Mouse (Mus musculus) stomach, embryonic 15.5 days (tissue): ENCODE data around the gene Ahnak. TPM values are rescaled to one million over a fixed set of nuclear protein-coding genes. Genes with fewer than 3 reads are reported as not detected.
A peak's percentile ranks its signal among the peaks of the same experiment; 100 is the strongest.

Experiments
- ATAC-seq: fragments of 200-750 bp; cut with Nextera tagmentation; 2 replicates; pipeline ENCODE4 v1.8.0; 2017; ENCODE audit warnings: low read depth, moderate number of reproducible peaks, moderate TSS enrichment; ENCODE audit not compliant: insufficient read depth, low FRiP score
- H3K27ac ChIP-seq: fragments of 300-500 bp; sonication (generic); 2 replicates; pipeline ENCODE4 v1.5.1; 2015; ENCODE audit warnings: mild to moderate bottlenecking, inconsistent platforms
- H3K27me3 ChIP-seq: fragments of 300-500 bp; sonication (generic); replicated peaks from 2 replicates; pipeline ENCODE4 v1.6.1; 2015; ENCODE audit warnings: inconsistent platforms
- H3K36me3 ChIP-seq: fragments of 300-500 bp; sonication (generic); 2 replicates; pipeline ENCODE4 v1.6.1; 2015; ENCODE audit warnings: inconsistent platforms
- H3K4me1 ChIP-seq: fragments of 300-500 bp; sonication (generic); 2 replicates; pipeline ENCODE4 v1.6.1; 2015; ENCODE audit warnings: inconsistent platforms
- H3K4me2 ChIP-seq: fragments of 300-500 bp; sonication (generic); 2 replicates; pipeline ENCODE4 v1.6.1; 2015; ENCODE audit warnings: mild to moderate bottlenecking, inconsistent platforms
- H3K4me3 ChIP-seq: fragments of 300-500 bp; sonication (generic); replicated peaks from 2 replicates; pipeline ENCODE4 v1.5.1; 2015; ENCODE audit warnings: inconsistent platforms
- H3K9ac ChIP-seq: fragments of 300-500 bp; sonication (generic); 2 replicates; pipeline ENCODE4 v1.6.1; 2015; ENCODE audit warnings: inconsistent platforms
- H3K9me3 ChIP-seq: fragments of 300-500 bp; sonication (generic); 2 replicates; pipeline ENCODE4 v1.6.1; 2016; ENCODE audit warnings: inconsistent platforms
- WGBS: fragments of 180-500 bp; shearing (Covaris S2); methylation state at CpG from one replicate; pipeline ENCODE4 v1.1.7; 2015; 5-methylcytosine and 5-hydroxymethylcytosine counted together
- polyA plus RNA-seq: library from polyadenylated mRNA; unstranded; fragments of >200 nt; fragmentation: Nextera tagmentation; extraction: Ambion mirVana; gene quantifications from 2 replicates; pipeline ENCODE4 v1.2.1, GENCODE M21; 2015

The Ahnak gene
- polyA plus RNA-seq, 1 experiment from 2014 or later = 43.5 TPM

- Histone ChIP-seq H3K4me2 (peak overlapping the region; percentile 77), H3K27me3 (no peaks in the 10 kb centered on the region), H3K9ac (peak overlapping the region; percentile 76), H3K27ac (peak overlapping the region; percentile 98), H3K4me3 (peak overlapping the region; percentile 85), H3K4me1 (peaks cover 57% of the 10 kb centered on the region), H3K36me3 (no peaks in the 10 kb centered on the region), H3K9me3 (no peaks in the 10 kb centered on the region)
- peak; percentile 70 for ATAC-seq
- under 1% methylated on average over 53 of the region's 53 CpGs for WGBS
These were observed 715 bp downstream of the Ahnak start for GRCm38 (mm10) chr19:8989567-8990431.

GRCm38 (mm10) chr19:8990432-8991102, 1.5 kb downstream of the Ahnak start:
- Histone ChIP-seq H3K36me3 (no peaks in the 10 kb centered on the region), H3K27me3 (no peaks in the 10 kb centered on the region), H3K9ac (0 out of 2 replicates have a peak overlapping the region, but pooled peaks have one; percentile 16), H3K4me2 (peak overlapping the region; percentile 77), H3K9me3 (no peaks in the 10 kb centered on the region), H3K4me1 (peaks cover 59% of the 10 kb centered on the region), H3K27ac (peak overlapping the region; percentile 98), H3K4me3 (peak overlapping the region; percentile 85)
- WGBS = 9% methylated on average over 15 of the region's 15 CpGs
- ATAC-seq = peak; percentile 63

- Histone ChIP-seq H3K27ac (peak overlapping the region; percentile 98), H3K36me3 (no peaks in the 10 kb centered on the region), H3K4me3 (peak overlapping the region; percentile 85), H3K4me2 (peak overlapping the region; percentile 77), H3K9ac (no peak overlapping the region), H3K9me3 (no peaks in the 10 kb centered on the region), H3K4me1 (peaks cover 63% of the 10 kb centered on the region), H3K27me3 (no peaks in the 10 kb centered on the region)
- WGBS = 42% methylated on average over 4 of the region's 4 CpGs
- ATAC-seq = no peak
These were observed 2.3 kb downstream of the Ahnak start for GRCm38 (mm10) chr19:8991245-8991870.

- 60% methylated on average over 13 of the region's 13 CpGs for WGBS
- Histone ChIP-seq H3K4me3 (peak overlapping the region; percentile 85), H3K36me3 (no peaks in the 10 kb centered on the region), H3K27ac (peak overlapping the region; percentile 98), H3K9ac (no peak overlapping the region), H3K27me3 (no peaks in the 10 kb centered on the region), H3K4me2 (peak overlapping the region; percentile 77), H3K9me3 (no peaks in the 10 kb centered on the region), H3K4me1 (peaks cover 70% of the 10 kb centered on the region)
- ATAC-seq = no peak
These were observed 3.0 kb downstream of the Ahnak start for GRCm38 (mm10) chr19:8991871-8992735.

- Histone ChIP-seq H3K36me3 (no peaks in the 10 kb centered on the region), H3K4me2 (peak overlapping the region; percentile 77), H3K27ac (peak overlapping the region; percentile 98), H3K4me1 (peaks cover 77% of the 10 kb centered on the region), H3K27me3 (no peaks in the 10 kb centered on the region), H3K9ac (no peak overlapping the region), H3K9me3 (no peaks in the 10 kb centered on the region), H3K4me3 (peak overlapping the region; percentile 85; the same call in 1 of the 2 replicates)
- ATAC-seq = no peak
- 34% methylated on average over 12 of the region's 12 CpGs for WGBS
These were observed 3.9 kb downstream of the Ahnak start for GRCm38 (mm10) chr19:8992769-8993624.

GRCm38 (mm10) chr19:8993625-8993912, 4.5 kb downstream of the Ahnak start:
- Histone ChIP-seq H3K27ac (peak overlapping the region; percentile 55; the same call in 1 of the 2 replicates), H3K9ac (no peak overlapping the region), H3K9me3 (no peaks in the 10 kb centered on the region), H3K4me2 (peak overlapping the region; percentile 77), H3K4me3 (no peak overlapping the region), H3K4me1 (peaks cover 77% of the 10 kb centered on the region), H3K36me3 (no peaks in the 10 kb centered on the region), H3K27me3 (no peaks in the 10 kb centered on the region)
- ATAC-seq = no peak
- 65% methylated on average over 2 of the region's 2 CpGs for WGBS

GRCm38 (mm10) chr19:8994813-8995607, 5.9 kb downstream of the Ahnak start:
- Histone ChIP-seq H3K27me3 (no peaks in the 10 kb centered on the region), H3K4me2 (no peak overlapping the region), H3K4me3 (no peak overlapping the region), H3K27ac (peak overlapping the region; percentile 48; the same call in 1 of the 2 replicates), H3K9me3 (no peaks in the 10 kb centered on the region), H3K36me3 (peaks cover 3% of the 10 kb centered on the region; the same call in 1 of the 2 replicates), H3K4me1 (peaks cover 78% of the 10 kb centered on the region), H3K9ac (no peak overlapping the region)
- WGBS = 66% methylated on average over 10 of the region's 10 CpGs
- no peak for ATAC-seq

GRCm38 (mm10) chr19:8996601-8997000, 7.5 kb downstream of the Ahnak start:
- Histone ChIP-seq H3K4me2 (no peak overlapping the region), H3K4me1 (peaks cover 65% of the 10 kb centered on the region), H3K4me3 (no peak overlapping the region), H3K9ac (no peak overlapping the region), H3K36me3 (peaks cover 19% of the 10 kb centered on the region; the same call in 1 of the 2 replicates), H3K27ac (peak overlapping the region; percentile 86), H3K9me3 (no peaks in the 10 kb centered on the region), H3K27me3 (no peaks in the 10 kb centered on the region)
- 88% methylated on average over 6 of the region's 6 CpGs for WGBS
- ATAC-seq = no peak

- peak overlapping the region; percentile 37 for H3K4me2 ChIP-seq
These were observed 8.5 kb downstream of the Ahnak start for GRCm38 (mm10) chr19:8997546-8997945.

GRCm38 (mm10) chr19:8998546-8998945, 9.5 kb downstream of the Ahnak start:
- H3K36me3 ChIP-seq = peaks cover 38% of the 10 kb centered on the region
- no peaks in the 10 kb centered on the region for H3K27me3 ChIP-seq
- no peaks in the 10 kb centered on the region for H3K9me3 ChIP-seq
- H3K4me3 ChIP-seq = no peak overlapping the region
- peaks cover 45% of the 10 kb centered on the region for H3K4me1 ChIP-seq
- H3K9ac ChIP-seq = no peak overlapping the region
- peak overlapping the region; percentile 37; the same call in 1 of the 2 replicates for H3K4me2 ChIP-seq
- no peak for ATAC-seq
- peak overlapping the region; percentile 86 for H3K27ac ChIP-seq
- WGBS = 76% methylated on average over 6 of the region's 6 CpGs

More at GRCm38 (mm10) chr19:8997546-8997945, 8.5 kb downstream of the Ahnak start:
- H3K36me3 ChIP-seq = peaks cover 28% of the 10 kb centered on the region
- WGBS = 22% methylated on average over 4 of the region's 4 CpGs
- H3K9me3 ChIP-seq = no peaks in the 10 kb centered on the region
- no peaks in the 10 kb centered on the region for H3K27me3 ChIP-seq
- peak overlapping the region; percentile 86 for H3K27ac ChIP-seq
- peak; percentile 95 for ATAC-seq
- H3K4me1 ChIP-seq = peaks cover 55% of the 10 kb centered on the region
- no peak overlapping the region for H3K4me3 ChIP-seq
- no peak overlapping the region for H3K9ac ChIP-seq
